Mouse (Mus musculus) gastrocnemius, adult 2 months (tissue): ENCODE measurements around the gene Il17rd. TPM values are rescaled to one million over a fixed set of nuclear protein-coding genes. Genes with fewer than 3 reads are reported as not detected.
A peak's percentile ranks its signal among the peaks of the same experiment; 100 is the strongest.

Experiments used
- DNase-seq: peaks from one replicate; pipeline ENCODE4 v3.0.0; 2022
- H3K27ac ChIP-seq: fragments of 200-600 bp; 2 replicates; pipeline ENCODE4 v1.8.1; 2022; ENCODE audit warnings: mild to moderate bottlenecking
- H3K4me3 ChIP-seq: fragments of 200-600 bp; 2 replicates; pipeline ENCODE4 v1.8.1; 2022; ENCODE audit warnings: mild to moderate bottlenecking, moderate library complexity
- CTCF ChIP-seq: fragments of 200-600 bp; IDR thresholded peaks from 2 replicates; pipeline ENCODE4 v1.8.1; 2022; ENCODE audit warnings: antibody characterized with exemption, mild to moderate bottlenecking, moderate library complexity
- intact Hi-C: fragments of 180-260 bp; cut with DNase I; formaldehyde crosslinking; loops from one replicate; pipeline ENCODE4 v1.15.1; 2025
- total RNA-seq, 2 experiments: library from RNA; stranded (reverse); gene quantifications; 2 replicates each; pipeline ENCODE4 v1.2.3; 2021

Gene Il17rd
- total RNA-seq, 2 experiments from 2014 or later = 2.1 to 3.0 TPM

DNA sequence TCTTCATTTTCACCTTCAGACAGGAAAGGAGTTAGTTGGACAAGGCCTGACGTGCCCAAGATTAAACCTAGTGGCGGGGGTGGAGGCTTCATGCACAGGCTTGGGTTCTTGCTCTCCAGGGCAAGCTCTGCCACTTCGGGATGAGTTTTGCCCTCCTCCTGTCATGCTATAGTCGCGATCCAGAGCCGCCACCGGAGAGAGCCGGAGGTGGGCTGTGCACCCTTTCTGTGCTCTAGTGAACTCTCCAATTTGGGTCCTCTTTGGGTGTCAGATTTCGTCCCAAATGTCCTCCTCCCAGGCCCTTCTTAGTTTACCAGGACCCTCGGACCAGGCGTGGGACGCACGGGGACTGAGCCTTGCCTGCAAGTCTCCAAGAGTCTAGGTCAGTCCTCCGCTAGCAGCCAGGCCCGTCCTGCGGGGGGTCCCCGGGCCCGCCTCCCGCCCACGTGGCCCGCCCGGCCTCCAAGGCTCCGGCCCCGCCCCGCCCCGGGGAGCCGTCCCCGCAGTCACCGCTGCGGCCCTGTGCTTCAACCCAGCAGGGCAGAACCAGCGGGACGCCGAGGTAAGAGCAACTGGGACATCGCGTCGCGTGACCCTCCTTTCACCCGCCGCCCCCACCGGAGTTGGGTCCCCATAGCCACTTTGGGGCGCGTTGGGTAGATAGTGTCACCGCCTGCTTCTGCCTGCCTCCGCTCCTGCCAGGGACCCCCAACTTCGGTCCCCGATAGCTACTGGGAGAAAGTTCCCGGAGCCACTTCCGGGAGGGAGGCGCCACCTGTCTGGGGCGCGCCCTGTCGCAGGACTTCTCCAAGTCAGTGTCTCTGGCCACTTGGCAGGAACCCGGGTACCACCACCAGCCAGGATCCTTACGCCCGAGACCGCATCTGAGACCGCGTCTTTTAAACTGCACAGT, 75.9 kb downstream of the Il17rd start, which contains the start of gene Arhgef3:
TSS of gene Arhgef3 (plus strand) at position 538 of the 913 bp plus-strand sequence.
- Histone ChIP-seq H3K27ac (peak within 1 kb of the TSS; percentile 85), H3K4me3 (peak within 1 kb of the TSS; percentile 86)
- intact Hi-C loops = loop anchor here (10.0 kb wide), 1 partner anchor 300 kb away; no protein-coding TSS in a partner anchor
- peak; percentile 27; the same call in 1 of the 2 replicates for TF ChIP-seq CTCF
- DNase-seq = peak; percentile 86

DNA sequence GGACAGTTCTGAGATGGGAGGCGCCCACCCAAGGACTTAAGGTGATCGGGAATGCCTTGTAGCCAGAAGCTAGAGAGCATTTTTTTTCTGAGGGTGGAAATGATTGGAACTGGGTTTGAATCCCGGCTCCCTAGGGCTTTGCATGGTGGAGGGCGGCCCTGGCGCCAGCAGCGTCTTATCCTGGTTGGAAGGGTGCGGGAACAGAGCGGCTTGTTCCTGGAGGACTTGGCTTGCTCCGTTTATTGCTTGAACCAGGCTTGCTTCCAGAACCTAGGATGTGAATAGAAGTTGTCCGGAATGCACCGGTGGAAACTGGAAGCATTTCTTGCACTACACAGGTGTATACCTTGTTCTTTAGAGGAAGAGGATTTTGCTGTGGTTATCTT, 76.5 kb downstream of the Il17rd start:
- Histone ChIP-seq H3K4me3 (peak overlapping the region; percentile 86), H3K27ac (peak overlapping the region; percentile 85)
- TF ChIP-seq CTCF = no peak
- intact Hi-C loops = loop anchor here (10.0 kb wide), 1 partner anchor 300 kb away; no protein-coding TSS in a partner anchor
- DNase-seq = no peak

DNA sequence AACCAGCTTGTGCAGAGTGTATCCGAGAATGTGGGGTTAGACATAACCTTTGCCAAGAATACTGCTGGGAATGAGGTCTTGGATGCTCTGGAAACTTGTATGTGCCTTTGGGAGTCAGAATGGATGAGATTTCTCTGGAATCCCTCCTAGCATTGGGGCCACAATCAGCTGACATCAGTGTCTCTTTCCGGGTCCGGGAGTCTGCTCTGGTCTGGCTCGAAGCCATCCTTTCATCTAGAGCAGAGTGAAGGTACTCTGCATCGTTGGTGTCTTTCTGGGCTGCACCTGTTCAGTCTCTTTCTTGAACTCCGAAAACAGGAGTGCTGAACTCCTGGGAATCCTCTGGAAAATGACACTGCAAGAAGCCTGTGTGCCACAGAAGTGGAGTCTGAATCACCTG, 77.2 kb downstream of the Il17rd start:
- H3K4me3 ChIP-seq = peak overlapping the region; percentile 86
- H3K27ac ChIP-seq = no peak overlapping the region
- no peak for DNase-seq
- TF ChIP-seq CTCF = no peak
- intact Hi-C loops = loop anchor here (10.0 kb wide), 1 partner anchor 299 kb away; no protein-coding TSS in a partner anchor

DNA sequence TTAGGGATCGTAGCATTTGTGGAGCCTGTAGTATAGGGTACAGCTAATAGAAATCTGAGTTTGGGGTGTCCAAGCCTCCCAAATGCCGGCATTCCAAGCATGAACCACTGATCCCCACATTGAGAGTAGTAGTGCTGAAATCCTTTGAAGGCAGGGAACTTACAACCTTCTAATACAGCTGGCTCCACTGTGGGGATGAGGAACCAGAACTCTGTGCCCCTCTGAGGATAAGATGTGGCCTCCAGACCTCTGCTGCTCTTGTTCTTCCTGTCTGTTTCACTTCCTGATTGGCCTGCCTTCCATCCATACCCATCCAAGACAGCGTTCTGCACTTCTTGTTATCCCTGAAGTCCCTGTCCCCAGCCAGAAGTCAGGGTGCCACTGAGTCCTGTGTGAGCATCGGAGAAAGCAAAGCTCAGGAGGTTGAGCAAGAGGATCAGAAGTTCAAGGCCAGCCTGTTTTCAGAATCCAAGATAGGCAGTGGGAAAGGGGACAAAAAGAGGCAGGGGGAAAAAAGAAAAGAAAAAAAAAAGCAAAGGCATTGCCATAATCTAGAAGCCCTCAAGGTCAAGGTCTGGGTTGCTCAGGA, 77.9 kb downstream of the Il17rd start:
- DNase-seq = no peak
- intact Hi-C loops = loop anchor here (10.0 kb wide), 1 partner anchor 298 kb away; no protein-coding TSS in a partner anchor
- Histone ChIP-seq H3K27ac (no peak overlapping the region), H3K4me3 (no peak overlapping the region)
- TF ChIP-seq CTCF = no peak

DNA sequence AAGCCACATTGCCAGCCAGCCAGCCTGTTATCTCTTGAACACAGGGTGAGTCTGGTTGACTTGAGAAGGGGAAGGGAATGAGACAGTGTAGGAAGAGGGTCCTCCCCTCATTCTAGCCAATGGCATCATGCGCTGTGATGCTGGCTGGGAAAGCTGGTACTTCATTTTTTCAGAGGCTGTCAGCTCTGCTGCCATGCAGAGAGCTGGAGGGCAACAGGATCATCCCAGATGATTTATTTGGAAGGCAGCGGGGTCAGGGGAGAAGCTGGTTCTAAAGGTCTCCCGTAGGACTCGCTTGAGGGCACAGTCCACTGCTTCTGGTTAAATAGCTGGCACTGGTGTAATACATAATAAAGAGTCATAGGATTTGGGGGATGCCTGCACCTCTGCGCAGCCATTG, 79.8 kb downstream of the Il17rd start:
- Histone ChIP-seq H3K27ac (no peak overlapping the region), H3K4me3 (no peak overlapping the region)
- no peak for DNase-seq
- TF ChIP-seq CTCF = no peak
- intact Hi-C loops = loop anchor here (10.0 kb wide), 1 partner anchor 296 kb away; no protein-coding TSS in a partner anchor

DNA sequence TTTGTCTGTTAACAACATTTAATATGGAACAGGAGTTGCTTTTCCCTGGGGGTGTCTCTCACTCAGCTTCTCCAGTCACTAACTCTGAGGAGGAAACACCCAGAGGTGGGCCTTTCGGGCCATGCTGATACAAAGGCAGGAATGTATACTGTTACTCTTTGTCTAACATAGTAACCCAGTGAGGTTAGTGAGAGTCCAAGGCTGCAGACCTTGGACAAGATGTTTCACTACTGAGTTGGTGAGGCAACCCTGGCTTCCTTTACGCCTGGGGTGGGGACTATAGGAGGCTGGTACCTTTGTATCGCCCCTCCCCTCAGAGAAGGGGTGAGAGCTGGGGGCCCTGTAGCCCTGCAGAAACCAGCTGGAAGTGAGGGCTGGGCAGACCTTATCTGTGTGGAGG, 83.9 kb downstream of the Il17rd start:
- no peak overlapping the region for H3K4me3 ChIP-seq
- intact Hi-C loops = no loop called here
- H3K27ac ChIP-seq = peak overlapping the region; percentile 65; the same call in 1 of the 2 replicates
- no peak for DNase-seq
- no peak for TF ChIP-seq CTCF

DNA sequence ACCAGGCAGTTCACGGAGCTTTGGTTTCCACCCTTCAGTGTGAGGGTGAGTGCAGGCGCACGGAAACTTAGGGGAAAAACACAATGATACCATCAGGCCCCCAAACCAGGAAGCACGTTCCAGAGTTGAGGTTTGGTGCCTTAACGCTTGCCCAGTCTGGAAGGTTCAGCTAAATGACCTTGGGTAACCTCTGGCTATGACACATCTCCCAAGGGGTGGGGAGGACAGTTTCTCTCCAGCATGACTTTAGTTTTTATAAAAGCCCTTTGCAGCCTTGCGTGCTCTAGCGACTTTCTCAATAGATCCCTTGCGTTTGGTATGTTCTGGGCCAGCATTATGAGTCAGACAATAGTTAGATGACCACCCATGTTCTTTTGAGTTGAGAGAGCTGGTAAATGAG, 84.8 kb downstream of the Il17rd start:
- DNase-seq = peak; percentile 44
- intact Hi-C loops = no loop called here
- 0 out of 2 replicates have a peak overlapping the region, but pooled peaks have one; percentile 11 for H3K4me3 ChIP-seq
- no peak for TF ChIP-seq CTCF
- H3K27ac ChIP-seq = peak overlapping the region; percentile 65

DNA sequence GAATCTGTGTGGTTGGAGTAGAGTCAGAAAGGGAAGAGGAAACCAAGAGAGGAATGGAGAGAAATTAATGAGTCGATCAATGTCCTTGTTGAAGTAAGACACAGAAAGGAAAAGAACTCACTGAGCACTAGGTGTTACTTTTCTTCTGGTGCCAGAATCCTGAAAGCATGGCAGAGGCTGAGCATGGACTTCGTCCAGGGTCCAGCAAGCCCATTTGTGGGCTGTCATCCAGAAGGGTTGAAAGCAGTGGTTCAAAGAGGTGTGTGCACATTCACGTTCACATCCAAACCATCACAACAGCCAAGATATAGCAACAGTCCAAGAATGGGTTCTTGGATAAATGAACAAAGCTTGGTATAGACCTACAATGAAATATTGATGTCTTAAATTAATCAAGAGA, 91.3 kb downstream of the Il17rd start:
- Histone ChIP-seq H3K4me3 (no peak overlapping the region), H3K27ac (no peak overlapping the region)
- DNase-seq = no peak
- TF ChIP-seq CTCF = no peak
- intact Hi-C loops = no loop called here

DNA sequence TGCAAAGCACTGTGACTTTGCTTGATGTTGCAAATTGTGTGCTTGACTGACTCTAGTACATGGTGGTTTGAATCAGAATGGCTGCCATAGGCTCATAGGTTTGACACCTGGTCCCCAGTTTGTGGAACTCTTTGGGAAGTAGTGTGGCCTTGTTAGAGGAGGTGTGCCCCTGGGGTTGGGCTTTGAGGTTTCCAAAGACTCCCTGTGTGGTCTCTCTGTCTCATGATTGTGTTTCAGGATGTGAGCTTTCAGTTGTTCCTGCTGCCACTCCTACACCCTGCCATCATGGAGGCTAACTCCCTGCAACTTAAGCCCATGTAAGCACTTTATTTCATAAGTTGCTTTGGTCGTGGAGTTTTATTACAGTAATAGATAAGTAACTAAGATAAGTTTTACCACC, 91.9 kb downstream of the Il17rd start:
- DNase-seq = no peak
- intact Hi-C loops = no loop called here
- H3K27ac ChIP-seq = no peak overlapping the region
- no peak for TF ChIP-seq CTCF
- H3K4me3 ChIP-seq = no peak overlapping the region

DNA sequence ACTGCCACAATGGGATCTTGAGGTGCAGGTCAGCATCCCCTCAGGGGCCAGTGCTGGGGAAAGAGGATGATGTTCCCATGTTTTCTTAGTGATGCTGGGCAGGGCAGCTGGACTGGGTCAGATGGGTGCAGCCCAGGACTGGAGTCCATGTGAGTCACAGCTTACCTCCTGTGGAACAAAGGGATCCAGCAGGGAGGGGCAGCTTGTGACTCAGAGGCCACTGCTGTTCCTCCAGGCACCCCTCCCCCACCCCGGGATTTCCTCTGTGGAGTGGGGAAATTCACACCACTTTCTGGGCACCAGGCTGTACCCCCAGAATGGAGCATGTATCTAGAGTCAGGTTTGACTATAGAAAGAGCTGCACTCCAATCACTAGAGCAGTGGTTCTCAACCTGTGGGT, 92.8 kb downstream of the Il17rd start:
- DNase-seq = peak; percentile 34
- H3K27ac ChIP-seq = no peak overlapping the region
- H3K4me3 ChIP-seq = no peak overlapping the region
- intact Hi-C loops = no loop called here
- no peak for TF ChIP-seq CTCF

DNA sequence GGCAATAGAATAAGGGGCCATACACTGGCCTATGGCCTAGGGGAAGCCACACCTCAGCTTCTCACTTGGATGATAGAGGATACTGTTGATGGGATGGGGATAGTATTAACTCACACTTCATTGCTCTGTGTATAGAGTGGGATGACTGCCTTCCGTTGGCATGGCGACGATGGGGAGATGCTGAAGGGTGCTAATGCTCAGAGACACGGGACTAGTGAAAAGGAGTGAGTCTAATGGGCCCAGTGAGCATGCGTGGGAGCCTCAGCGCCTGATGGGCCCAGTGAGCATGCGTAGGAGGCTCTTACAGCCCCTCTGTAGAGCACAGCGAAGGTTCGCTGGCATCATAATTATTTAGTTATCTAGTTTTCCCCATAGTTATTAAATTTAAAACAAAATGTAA, 100.2 kb downstream of the Il17rd start:
- intact Hi-C loops = no loop called here
- no peak for TF ChIP-seq CTCF
- Histone ChIP-seq H3K4me3 (no peak overlapping the region), H3K27ac (peak overlapping the region; percentile 71; the same call in 1 of the 2 replicates)
- DNase-seq = no peak

DNA sequence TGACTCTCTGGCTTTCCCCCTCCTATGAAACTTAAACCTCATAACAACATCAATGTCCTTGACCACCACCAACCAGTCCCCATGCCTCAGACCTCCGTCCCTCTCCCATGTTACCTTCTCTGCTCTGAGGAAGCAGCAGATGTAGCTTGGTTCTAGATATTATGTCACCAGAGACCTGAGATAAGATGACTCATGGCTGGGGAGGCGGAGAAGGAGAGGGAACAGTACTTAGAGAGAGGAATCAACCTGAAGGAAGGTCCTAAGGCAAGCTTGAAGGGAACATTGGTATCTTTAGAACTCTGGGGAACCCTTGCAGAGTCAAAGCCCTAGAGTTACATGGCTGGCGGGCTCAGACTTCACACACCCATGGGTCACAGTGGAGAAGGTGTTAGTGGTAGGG, 101.2 kb downstream of the Il17rd start:
- DNase-seq = no peak
- TF ChIP-seq CTCF = no peak
- Histone ChIP-seq H3K4me3 (no peak overlapping the region), H3K27ac (peak overlapping the region; percentile 71)
- intact Hi-C loops = no loop called here

DNA sequence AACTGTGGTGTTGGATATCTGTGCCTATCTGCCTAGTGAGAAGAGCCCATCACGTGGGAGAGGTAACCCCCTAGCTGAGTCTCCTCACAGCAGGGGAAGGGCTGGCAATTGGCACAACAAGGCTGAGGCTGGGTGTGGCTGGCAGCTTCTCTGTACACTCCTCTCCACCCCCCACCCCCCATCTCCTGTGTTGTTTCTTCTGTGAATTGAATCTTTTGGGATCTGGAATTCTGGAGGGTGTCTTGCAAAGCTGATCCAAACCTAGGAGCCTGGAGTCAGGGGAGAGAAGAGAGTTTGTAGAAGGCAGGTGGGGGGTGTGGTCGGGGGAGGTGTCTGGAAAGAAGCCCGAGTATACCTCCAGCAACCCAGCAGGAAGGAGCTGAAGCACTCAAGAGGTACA, 102.7 kb downstream of the Il17rd start:
- Histone ChIP-seq H3K4me3 (no peak overlapping the region), H3K27ac (no peak overlapping the region)
- intact Hi-C loops = no loop called here
- TF ChIP-seq CTCF = no peak
- no peak for DNase-seq
